Mouse (Mus musculus) liver, postnatal 0 days (tissue): ENCODE data around the gene Ints11. TPM values are rescaled to one million over a fixed set of nuclear protein-coding genes. Genes with fewer than 3 reads are reported as not detected.

Experiments
- ATAC-seq: fragments of 200-750 bp; cut with Nextera tagmentation; 2 replicates; pipeline ENCODE4 v1.8.0; 2017; ENCODE audit warnings: mild to moderate bottlenecking, moderate library complexity
- DNase-seq: peaks from one replicate; pipeline ENCODE4 v3.0.0-alpha.2; 2016
- H3K27ac ChIP-seq: fragments of 300-500 bp; sonication (generic); 2 replicates; pipeline ENCODE4 v1.5.1; 2014; ENCODE audit warnings: antibody characterized with exemption, moderate library complexity, mild to moderate bottlenecking, low read depth
- H3K27me3 ChIP-seq: fragments of 300-500 bp; sonication (generic); 2 replicates; pipeline ENCODE4 v1.6.1; 2014; ENCODE audit warnings: low read length, control low read depth, mixed read lengths; ENCODE audit not compliant: insufficient read depth
- H3K36me3 ChIP-seq: fragments of 300-500 bp; sonication (generic); replicated peaks from 2 replicates; pipeline ENCODE4 v1.6.1; 2014; ENCODE audit warnings: mild to moderate bottlenecking, control low read depth, low read length, moderate library complexity, mixed read lengths; ENCODE audit not compliant: insufficient read depth
- H3K4me1 ChIP-seq: fragments of 300-500 bp; sonication (generic); 2 replicates; pipeline ENCODE4 v1.6.1; 2014; ENCODE audit warnings: antibody characterized with exemption, mild to moderate bottlenecking, control low read depth; ENCODE audit not compliant: insufficient read depth
- H3K4me2 ChIP-seq: fragments of 300-500 bp; sonication (generic); 2 replicates; pipeline ENCODE4 v1.6.1; 2014; ENCODE audit warnings: low read depth, mild to moderate bottlenecking, low read length, moderate library complexity, mixed read lengths
- H3K4me3 ChIP-seq: fragments of 300-500 bp; sonication (generic); 2 replicates; pipeline ENCODE4 v1.5.1; 2014; ENCODE audit warnings: low read depth, low read length
- H3K9ac ChIP-seq: fragments of 300-500 bp; sonication (generic); replicated peaks from 2 replicates; pipeline ENCODE4 v1.6.1; 2014; ENCODE audit warnings: mild to moderate bottlenecking, moderate library complexity
- H3K9me3 ChIP-seq: fragments of 300-500 bp; sonication (generic); 2 replicates; pipeline ENCODE4 v1.6.1; 2016; ENCODE audit warnings: mild to moderate bottlenecking, control low read depth, low read length, mixed read lengths
- CTCF ChIP-seq: sonication (generic); IDR thresholded peaks from 2 replicates; pipeline ENCODE4 v1.5.1; 2016; ENCODE audit warnings: antibody characterized with exemption, low read depth
- EP300 ChIP-seq: IDR thresholded peaks from 2 replicates; pipeline ENCODE4 v1.6.1; 2016; ENCODE audit warnings: antibody characterized with exemption, low read depth, mild to moderate bottlenecking
- WGBS: fragments of 180-500 bp; shearing (Covaris S2); extraction: QIAGEN DNeasy Blood & Tissue Kit; methylation state at CpG from one replicate; pipeline ENCODE4 v1.1.7; 2014; ENCODE audit not compliant: insufficient replicate concordance; 5-methylcytosine and 5-hydroxymethylcytosine counted together
- microRNA-seq: library from miRNA; unstranded; fragments of <30 nt; microRNA quantifications from one replicate; pipeline ENCODE4, GENCODE M21; 2016
- polyA plus RNA-seq: library from polyadenylated mRNA; unstranded; fragments of >200 nt; fragmentation: Nextera tagmentation; extraction: Ambion mirVana; gene quantifications from 2 replicates; pipeline ENCODE4 v1.2.1, GENCODE M21; 2015

Ints11 gene
- polyA plus RNA-seq, 1 experiment from 2014 or later: 17.4 TPM

DNA sequence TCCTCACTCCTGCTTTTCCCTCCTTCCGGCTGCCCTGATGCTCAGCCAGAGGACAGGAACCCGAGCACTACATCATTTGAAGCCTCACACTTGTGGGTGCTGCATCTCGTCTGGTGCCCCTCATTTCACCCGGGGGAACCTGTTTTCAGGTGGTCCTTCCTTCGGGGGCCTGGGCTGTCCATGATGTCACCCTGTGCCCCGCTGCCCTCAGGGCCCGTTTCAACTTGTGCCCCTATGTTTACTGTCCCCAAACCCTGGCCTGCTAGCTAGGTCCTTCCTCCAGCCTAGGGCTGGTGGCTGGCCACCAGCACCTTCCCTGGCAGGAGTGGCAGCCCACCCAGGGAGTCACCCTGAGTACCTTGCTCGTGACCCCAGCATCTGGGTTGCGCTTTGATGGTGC, 36.8 kb downstream of the Ints11 start:
- TF ChIP-seq CTCF (no peak), EP300 (no peak)
- Histone ChIP-seq H3K4me1 (no peaks in the 10 kb centered on the region), H3K4me2 (no peak overlapping the region), H3K27ac (no peak overlapping the region), H3K27me3 (no peaks in the 10 kb centered on the region), H3K9ac (no peak overlapping the region), H3K4me3 (no peak overlapping the region), H3K9me3 (no peaks in the 10 kb centered on the region), H3K36me3 (peaks cover 16% of the 10 kb centered on the region)
- WGBS: 87% methylated on average over 9 of the region's 9 CpGs
- no peak for ATAC-seq
- no peak for DNase-seq

DNA sequence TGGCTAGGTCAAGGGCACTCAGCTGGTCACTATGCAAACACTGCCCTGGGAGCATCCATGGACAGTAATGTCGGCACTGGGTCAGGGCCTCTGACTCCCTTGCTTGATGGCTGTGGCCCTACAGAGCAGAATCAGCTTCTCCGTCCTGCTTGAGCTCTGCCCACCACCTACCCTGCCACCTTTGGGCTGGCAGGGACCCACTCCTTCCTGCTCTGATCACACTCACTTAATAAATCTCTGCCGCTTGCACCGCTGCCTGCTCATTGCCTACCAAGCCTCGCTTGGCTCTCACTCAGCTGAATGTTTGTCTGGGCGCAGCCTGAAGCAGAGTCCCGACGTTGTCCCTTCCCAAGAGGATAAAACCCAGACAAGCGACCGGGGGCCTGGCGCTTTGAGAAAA, 37.7 kb downstream of the Ints11 start:
- TF ChIP-seq EP300 (no peak), CTCF (no peak)
- ATAC-seq: no peak
- H3K9ac ChIP-seq: no peak overlapping the region
- H3K4me1 ChIP-seq: no peaks in the 10 kb centered on the region
- H3K27me3 ChIP-seq: no peaks in the 10 kb centered on the region
- H3K4me3 ChIP-seq: no peak overlapping the region
- no peak overlapping the region for H3K4me2 ChIP-seq
- DNase-seq: no peak
- H3K36me3 ChIP-seq: peaks cover 16% of the 10 kb centered on the region
- no peaks in the 10 kb centered on the region for H3K9me3 ChIP-seq
- no peak overlapping the region for H3K27ac ChIP-seq
- 84% methylated on average over 11 of the region's 11 CpGs for WGBS

DNA sequence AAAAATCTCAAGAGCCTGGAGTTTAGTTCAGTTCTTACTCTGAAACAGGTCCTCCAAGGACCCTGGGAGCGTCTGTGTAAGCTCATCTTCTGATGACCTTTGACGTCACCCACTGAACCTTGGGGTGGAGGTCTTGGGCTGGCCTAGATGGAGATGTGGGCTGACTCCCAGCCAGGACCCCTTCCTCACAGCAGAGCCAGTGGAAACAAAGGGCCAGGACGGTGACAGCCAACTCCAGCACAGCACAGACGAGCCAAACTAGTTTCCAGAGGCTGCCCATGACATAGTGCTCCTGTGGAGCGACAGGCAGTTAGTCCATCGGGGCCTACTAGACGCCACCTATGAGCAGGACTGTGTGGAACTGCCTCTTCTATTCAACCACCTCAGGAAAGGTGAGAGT, 38.9 kb downstream of the Ints11 start:
- ATAC-seq: no peak
- H3K27me3 ChIP-seq: no peaks in the 10 kb centered on the region
- H3K9ac ChIP-seq: no peak overlapping the region
- no peak overlapping the region for H3K4me2 ChIP-seq
- no peaks in the 10 kb centered on the region for H3K9me3 ChIP-seq
- TF ChIP-seq CTCF: no peak
- TF ChIP-seq EP300: no peak
- H3K4me1 ChIP-seq: no peaks in the 10 kb centered on the region
- H3K4me3 ChIP-seq: no peak overlapping the region
- WGBS: 73% methylated on average over 7 of the region's 7 CpGs
- H3K36me3 ChIP-seq: peaks cover 4% of the 10 kb centered on the region
- H3K27ac ChIP-seq: no peak overlapping the region
- no peak for DNase-seq

DNA sequence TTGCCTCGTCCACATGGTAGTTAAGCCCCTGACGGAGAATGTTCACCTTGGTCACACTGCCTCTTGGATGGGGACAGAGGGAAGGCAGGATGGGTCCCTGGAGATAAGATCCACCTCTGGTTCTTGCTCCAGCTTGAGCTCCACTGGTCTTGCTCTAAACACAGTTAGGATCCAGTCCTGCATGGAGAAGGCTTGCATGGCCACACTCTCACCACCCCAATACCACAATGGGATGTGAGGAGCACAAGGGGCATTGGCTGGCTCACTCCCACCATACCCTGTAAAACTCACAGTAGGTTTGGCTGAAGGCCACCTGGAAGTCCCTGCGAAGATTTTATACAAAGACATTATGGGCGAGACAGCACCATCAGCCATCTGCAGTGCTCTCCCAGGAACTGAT, 39.4 kb downstream of the Ints11 start:
- ATAC-seq: no peak
- no peak overlapping the region for H3K9ac ChIP-seq

DNA sequence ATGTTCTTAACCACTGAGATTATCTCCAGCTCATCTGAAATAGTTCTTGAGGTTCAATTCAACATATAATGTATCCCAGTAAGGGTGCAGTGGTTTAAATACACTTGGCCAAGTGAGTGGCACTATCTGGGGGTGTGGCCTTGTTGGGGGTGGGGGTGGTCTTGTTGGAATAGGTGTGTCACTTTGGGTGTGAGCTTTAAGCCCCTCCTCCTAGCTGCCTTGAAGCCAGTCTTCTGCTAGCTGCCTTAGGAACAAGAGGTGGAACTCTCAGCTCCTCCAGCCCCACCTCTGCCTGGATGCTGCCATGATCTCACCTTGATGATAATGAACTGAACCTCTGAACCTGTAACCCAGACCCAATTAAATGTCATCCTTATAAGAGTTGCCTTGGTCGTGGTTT, 62.7 kb downstream of the Ints11 start:
- Histone ChIP-seq H3K9ac (no peak overlapping the region), H3K27me3 (no peaks in the 10 kb centered on the region), H3K36me3 (no peaks in the 10 kb centered on the region), H3K4me3 (no peak overlapping the region), H3K9me3 (no peaks in the 10 kb centered on the region), H3K4me1 (no peaks in the 10 kb centered on the region), H3K4me2 (no peak overlapping the region), H3K27ac (no peak overlapping the region)
- ATAC-seq (no peak), DNase-seq (no peak)
- WGBS: 52% methylated on average over 1 of the region's 1 CpGs
- TF ChIP-seq EP300 (no peak), CTCF (no peak)

More for the DNA sequence above, 39.4 kb downstream of the Ints11 start:
- Histone ChIP-seq H3K36me3 (no peaks in the 10 kb centered on the region; the same call in none of the 2 replicates), H3K9me3 (no peaks in the 10 kb centered on the region), H3K4me2 (no peak overlapping the region), H3K4me1 (no peaks in the 10 kb centered on the region), H3K27ac (no peak overlapping the region), H3K27me3 (no peaks in the 10 kb centered on the region), H3K4me3 (no peak overlapping the region)
- 79% methylated on average over 4 of the region's 4 CpGs for WGBS
- TF ChIP-seq EP300 (no peak), CTCF (no peak)
- no peak for DNase-seq

Small RNAs within 50 kb of the gene (microRNA-seq; reads per million reads assigned to microRNA genes)
- not detected for gene Gm22991

Other genes with a start within 250 kb of the Ints11 start
- gene Cdk11b, start 244.7 kb upstream of the Ints11 start, polyA plus RNA-seq: 22.8 and 24.9 TPM in 2 replicates
- gene Gm10563, start 224.1 kb upstream of the Ints11 start, polyA plus RNA-seq: not detected in 2 replicates
- 5.9 and 6.8 TPM in 2 replicates for gene Mmp23, start 216.2 kb upstream of the Ints11 start, polyA plus RNA-seq
- 3.4 and 4.3 TPM in 2 replicates for gene Mib2, start 200.3 kb upstream of the Ints11 start, polyA plus RNA-seq
- gene Fndc10, start 175.2 kb upstream of the Ints11 start, polyA plus RNA-seq: 0.27 and 0.41 TPM in 2 replicates
- gene Ssu72, start 164.7 kb upstream of the Ints11 start, polyA plus RNA-seq: 66.6 and 66.9 TPM in 2 replicates
- 0.02 and 0.06 TPM in 2 replicates for gene Tmem240, start 134.7 kb upstream of the Ints11 start, polyA plus RNA-seq
- 44.7 and 45.0 TPM in 2 replicates for gene Atad3a, start 108.5 kb upstream of the Ints11 start, polyA plus RNA-seq
- 0.25 and 0.28 TPM in 2 replicates for gene Vwa1, start 94.8 kb upstream of the Ints11 start, polyA plus RNA-seq
- 0.21 and 0.40 TPM in 2 replicates for gene Tmem88b, start 83.7 kb upstream of the Ints11 start, polyA plus RNA-seq
- gene Ankrd65, start 79.1 kb upstream of the Ints11 start, polyA plus RNA-seq: 0.34 and 0.46 TPM in 2 replicates
- gene Mrpl20, start 66.7 kb upstream of the Ints11 start, polyA plus RNA-seq: 167 and 171 TPM in 2 replicates
- 47.7 and 52.5 TPM in 2 replicates for gene Ccnl2, start 57.1 kb upstream of the Ints11 start, polyA plus RNA-seq
- gene Aurkaip1, start 38.3 kb upstream of the Ints11 start, polyA plus RNA-seq: 89.9 and 92.7 TPM in 2 replicates
- 13.7 and 14.4 TPM in 2 replicates for gene Mxra8, start 29.9 kb upstream of the Ints11 start, polyA plus RNA-seq
- 5.1 and 5.7 TPM in 2 replicates for gene Dvl1, start 22.1 kb upstream of the Ints11 start, polyA plus RNA-seq
- 0.08 and 0.09 TPM in 2 replicates for gene Tas1r3, start 6.2 kb upstream of the Ints11 start, polyA plus RNA-seq
- gene Cptp, start 106 bp upstream of the Ints11 start, polyA plus RNA-seq: 8.1 and 8.4 TPM in 2 replicates
- gene Pusl1, start 22.2 kb downstream of the Ints11 start, polyA plus RNA-seq: 14.1 and 15.3 TPM in 2 replicates
- gene Acap3, start 22.3 kb downstream of the Ints11 start, polyA plus RNA-seq: 2.1 and 2.8 TPM in 2 replicates
- 45.9 and 56.7 TPM in 2 replicates for gene Ube2j2, start 74.3 kb downstream of the Ints11 start, polyA plus RNA-seq
- gene C1qtnf12, start 92.8 kb downstream of the Ints11 start, polyA plus RNA-seq: 39.5 and 39.7 TPM in 2 replicates
- gene B3galt6, start 123.1 kb downstream of the Ints11 start, polyA plus RNA-seq: 3.5 and 4.7 TPM in 2 replicates
- gene Sdf4, start 123.3 kb downstream of the Ints11 start, polyA plus RNA-seq: 91.5 and 94.2 TPM in 2 replicates
- gene Tnfrsf4, start 144.3 kb downstream of the Ints11 start, polyA plus RNA-seq: 0.26 and 0.36 TPM in 2 replicates
- 0.78 and 1.2 TPM in 2 replicates for gene Tnfrsf18, start 156.6 kb downstream of the Ints11 start, polyA plus RNA-seq
- 0.15 and 0.31 TPM in 2 replicates for gene Ttll10, start 189.9 kb downstream of the Ints11 start, polyA plus RNA-seq
- 3.1 and 3.9 TPM in 2 replicates for gene 9430015G10Rik, start 240.4 kb downstream of the Ints11 start, polyA plus RNA-seq